Mouse (Mus musculus): ENCODE measurements around the gene Uimc1. TPM values are rescaled to one million over a fixed set of nuclear protein-coding genes. Genes with fewer than 3 reads are reported as not detected.
A peak's percentile ranks its signal among the peaks of the same experiment; 100 is the strongest.
"Not testable (repeated sequence)": the region's sequence is repeated elsewhere in the genome, so short reads cannot be mapped to it uniquely, and the experiment has no call there.

Gene Uimc1
- polyA plus RNA-seq, 1 experiment from 2014 or later = 22.0 TPM

GRCm38 (mm10) chr13:55105045-55105952, 5.2 kb upstream of the Uimc1 start, which contains the start of gene Zfp346:
Zfp346 (plus strand) TSS chr13:55105311.
- H3K9ac ChIP-seq (ENCODE audit: low read length) = peak within 1 kb of the TSS; percentile 82
- peak within 1 kb of the TSS; percentile 73 for H3K4me2 ChIP-seq (ENCODE audit: low read depth, low read length)
- H3K4me3 ChIP-seq (replicated peaks; ENCODE audit: low read length) = peak within 1 kb of the TSS; percentile 75
- H3K27me3 ChIP-seq (ENCODE audit: control insufficient read depth, insufficient read depth, low read length) = no peaks in the 10 kb centered on the region
- peaks cover 6% of the 10 kb centered on the region for H3K4me1 ChIP-seq (ENCODE audit: control insufficient read depth, insufficient read depth, low read length)
- ATAC-seq (ENCODE audit: insufficient read depth, low FRiP score) = peak; percentile 96
- H3K9me3 ChIP-seq (replicated peaks; ENCODE audit: control insufficient read depth, low read length) = no peaks in the 10 kb centered on the region
- peak within 1 kb of the TSS; percentile 75 for H3K27ac ChIP-seq (ENCODE audit: low read length)
- H3K36me3 ChIP-seq (ENCODE audit: control insufficient read depth, insufficient read depth, low read length) = no peaks in the 10 kb centered on the region
- WGBS = under 1% methylated on average over 66 of the region's 66 CpGs

DNA sequence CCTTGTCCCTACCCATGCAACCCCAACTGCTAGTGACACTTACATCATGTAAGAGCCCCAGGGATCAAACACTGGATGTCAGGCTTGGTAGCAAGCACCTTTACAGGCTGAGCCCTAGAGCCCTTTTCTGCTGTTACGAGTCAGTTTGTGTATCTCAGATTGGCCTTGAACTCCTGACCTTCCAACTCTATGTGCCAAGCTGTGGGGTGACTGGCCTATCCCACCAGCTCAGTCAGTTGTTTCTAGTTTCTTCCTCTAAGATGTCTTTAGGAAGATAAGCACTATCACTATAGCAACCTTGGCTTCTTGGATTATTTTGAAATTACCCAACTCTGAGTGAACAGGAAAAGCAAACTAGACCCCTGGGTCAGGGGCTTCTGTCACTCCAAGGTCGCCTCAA, 3.3 kb upstream of the Uimc1 start:
- Histone ChIP-seq H3K4me1 (ENCODE audit: control insufficient read depth, insufficient read depth, low read length) (peaks cover 12% of the 10 kb centered on the region), H3K27me3 (ENCODE audit: control insufficient read depth, insufficient read depth, low read length) (no peaks in the 10 kb centered on the region), H3K27ac (ENCODE audit: low read length) (no peak overlapping the region), H3K4me3 (replicated peaks; ENCODE audit: low read length) (no peak overlapping the region), H3K9me3 (replicated peaks; ENCODE audit: control insufficient read depth, low read length) (no peaks in the 10 kb centered on the region), H3K9ac (ENCODE audit: low read length) (no peak overlapping the region), H3K4me2 (ENCODE audit: low read depth, low read length) (no peak overlapping the region), H3K36me3 (ENCODE audit: control insufficient read depth, insufficient read depth, low read length) (no peaks in the 10 kb centered on the region)
- no peak for ATAC-seq (ENCODE audit: insufficient read depth, low FRiP score)
- 50% methylated on average over 2 of the region's 2 CpGs for WGBS

DNA sequence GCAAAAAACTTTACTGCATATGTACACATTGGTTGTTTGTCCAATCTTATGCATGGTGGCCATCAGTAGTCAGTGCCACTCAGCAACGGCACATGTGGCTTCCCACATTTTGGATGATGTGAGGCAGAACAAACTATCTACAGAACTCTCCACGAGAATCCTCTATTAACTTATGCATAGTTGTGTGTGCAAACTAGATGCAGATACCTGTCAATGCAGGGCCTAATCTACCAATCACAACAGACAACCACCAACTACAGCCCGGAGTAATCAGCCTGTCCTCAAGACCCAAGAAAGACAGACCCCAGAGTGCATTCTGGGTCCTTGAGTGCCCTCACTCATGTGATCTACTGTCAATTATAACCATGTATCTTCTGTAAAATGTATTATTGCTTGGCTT, 2.3 kb upstream of the Uimc1 start:
- Histone ChIP-seq H3K27me3 (ENCODE audit: control insufficient read depth, insufficient read depth, low read length) (no peaks in the 10 kb centered on the region), H3K27ac (ENCODE audit: low read length) (no peak overlapping the region), H3K4me2 (ENCODE audit: low read depth, low read length) (no peak overlapping the region), H3K4me3 (replicated peaks; ENCODE audit: low read length) (no peak overlapping the region), H3K9me3 (replicated peaks; ENCODE audit: control insufficient read depth, low read length) (no peaks in the 10 kb centered on the region), H3K36me3 (ENCODE audit: control insufficient read depth, insufficient read depth, low read length) (no peaks in the 10 kb centered on the region), H3K9ac (ENCODE audit: low read length) (no peak overlapping the region), H3K4me1 (ENCODE audit: control insufficient read depth, insufficient read depth, low read length) (peaks cover 12% of the 10 kb centered on the region)
- ATAC-seq (ENCODE audit: insufficient read depth, low FRiP score) = no peak
- 89% methylated on average over 3 of the region's 3 CpGs for whole genome bisulfite sequencing

DNA sequence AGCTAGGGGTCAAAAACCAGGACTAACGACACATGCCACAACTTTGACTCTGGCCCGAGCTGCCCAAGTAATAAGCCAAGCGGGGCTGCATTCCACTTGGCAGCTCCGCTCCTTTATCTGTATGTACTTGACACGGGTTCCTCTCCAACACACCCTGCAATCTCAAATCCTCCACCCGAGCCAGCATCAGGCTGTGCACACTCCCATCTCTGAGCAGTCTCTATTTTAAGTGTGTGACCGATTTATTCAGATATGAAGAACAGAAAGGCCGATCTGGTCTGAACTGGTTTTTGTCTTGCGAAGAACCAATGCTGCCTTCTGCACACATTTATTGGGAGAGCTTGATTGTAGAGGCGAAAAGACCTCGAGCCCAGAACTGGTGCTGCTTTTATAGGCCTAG, 1.5 kb upstream of the Uimc1 start:
- no peak overlapping the region for H3K4me2 ChIP-seq (ENCODE audit: low read depth, low read length)
- WGBS = 92% methylated on average over 11 of the region's 11 CpGs

DNA sequence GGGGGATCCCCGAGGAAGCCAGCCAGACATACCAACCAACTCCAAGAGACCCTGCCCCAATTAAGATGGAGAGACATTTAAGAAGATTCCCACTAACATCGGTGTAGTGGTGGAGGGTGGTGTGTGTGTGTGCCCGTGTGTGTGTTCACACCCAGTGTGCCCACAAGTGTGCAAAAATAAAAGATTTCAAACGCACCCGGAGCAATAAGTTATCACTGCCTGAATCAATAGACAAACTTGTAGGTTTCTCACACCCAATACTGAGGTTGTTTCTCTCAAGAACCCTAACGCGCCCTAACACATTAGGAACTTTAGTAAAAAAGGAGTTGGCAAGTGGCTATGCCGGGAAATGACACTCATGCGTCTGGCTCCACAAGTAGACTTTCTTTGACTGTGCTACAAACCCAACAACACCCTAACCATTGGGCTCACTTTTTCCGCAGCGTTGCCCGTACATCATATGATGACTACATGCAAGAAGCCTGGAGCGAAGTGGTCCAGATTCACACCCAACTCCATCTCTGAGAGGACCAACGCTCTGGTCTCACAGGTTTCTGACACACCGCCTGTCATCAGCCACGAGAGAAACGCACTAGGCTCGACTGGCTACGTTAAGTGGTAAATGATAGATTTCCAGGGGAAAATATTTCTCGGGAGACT, 904 bp downstream of the Uimc1 start:
- Histone ChIP-seq H3K27me3 (ENCODE audit: control insufficient read depth, insufficient read depth, low read length) (no peaks in the 10 kb centered on the region), H3K9ac (ENCODE audit: low read length) (peak overlapping the region; percentile 85), H3K36me3 (ENCODE audit: control insufficient read depth, insufficient read depth, low read length) (no peaks in the 10 kb centered on the region), H3K4me3 (replicated peaks; ENCODE audit: low read length) (peak overlapping the region; percentile 64), H3K4me1 (ENCODE audit: control insufficient read depth, insufficient read depth, low read length) (peaks cover 6% of the 10 kb centered on the region), H3K27ac (ENCODE audit: low read length) (peak overlapping the region; percentile 77), H3K4me2 (ENCODE audit: low read depth, low read length) (peak overlapping the region; percentile 60), H3K9me3 (replicated peaks; ENCODE audit: control insufficient read depth, low read length) (no peaks in the 10 kb centered on the region)
- no peak for ATAC-seq (ENCODE audit: insufficient read depth, low FRiP score)
- WGBS = 24% methylated on average over 20 of the region's 20 CpGs

More for the DNA sequence above, 1.5 kb upstream of the Uimc1 start:
- Histone ChIP-seq H3K27me3 (ENCODE audit: control insufficient read depth, insufficient read depth, low read length) (no peaks in the 10 kb centered on the region), H3K4me1 (ENCODE audit: control insufficient read depth, insufficient read depth, low read length) (peaks cover 12% of the 10 kb centered on the region), H3K36me3 (ENCODE audit: control insufficient read depth, insufficient read depth, low read length) (no peaks in the 10 kb centered on the region), H3K9me3 (replicated peaks; ENCODE audit: control insufficient read depth, low read length) (no peaks in the 10 kb centered on the region), H3K9ac (ENCODE audit: low read length) (no peak overlapping the region), H3K4me3 (replicated peaks; ENCODE audit: low read length) (no peak overlapping the region), H3K27ac (ENCODE audit: low read length) (no peak overlapping the region)
- no peak for ATAC-seq (ENCODE audit: insufficient read depth, low FRiP score)

- not testable (repeated sequence) for H3K9ac ChIP-seq (ENCODE audit: low read length); H3K4me3 ChIP-seq (replicated peaks; ENCODE audit: low read length)
- 94% methylated on average over 3 of the region's 3 CpGs for whole genome bisulfite sequencing
These were observed 2.3 kb downstream of the Uimc1 start for GRCm38 (mm10) chr13:55097841-55098240.

DNA sequence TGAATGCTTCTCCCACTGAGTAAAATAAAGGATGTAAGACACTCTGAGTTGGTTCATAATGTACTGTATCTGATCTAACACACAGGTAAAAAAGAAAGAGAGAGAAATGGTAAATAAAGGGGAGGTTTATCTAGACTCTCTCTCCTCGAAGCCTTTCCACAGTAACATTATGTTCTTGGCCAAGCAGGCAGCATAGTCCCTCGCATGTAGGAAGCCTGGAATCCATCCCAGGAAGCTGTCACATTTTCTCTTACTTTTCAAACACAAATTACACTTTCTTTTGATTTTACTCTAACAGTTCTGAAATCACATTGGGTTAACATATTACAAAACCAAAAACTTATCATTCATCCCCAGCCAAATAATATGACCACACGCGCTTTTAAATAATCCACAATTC, 7.5 kb downstream of the Uimc1 start:
- H3K9ac ChIP-seq (ENCODE audit: low read length) = no peak overlapping the region
- H3K27me3 ChIP-seq (ENCODE audit: control insufficient read depth, insufficient read depth, low read length) = no peaks in the 10 kb centered on the region
- no peak overlapping the region for H3K4me3 ChIP-seq (replicated peaks; ENCODE audit: low read length)
- H3K36me3 ChIP-seq (ENCODE audit: control insufficient read depth, insufficient read depth, low read length) = 0 out of 2 replicates have a peak, but pooled peaks cover 3% of the 10 kb centered on the region
- WGBS = 66% methylated on average over 4 of the region's 4 CpGs
- no peak overlapping the region for H3K4me2 ChIP-seq (ENCODE audit: low read depth, low read length)
- H3K4me1 ChIP-seq (ENCODE audit: control insufficient read depth, insufficient read depth, low read length) = no peaks in the 10 kb centered on the region
- H3K9me3 ChIP-seq (replicated peaks; ENCODE audit: control insufficient read depth, low read length) = no peaks in the 10 kb centered on the region
- H3K27ac ChIP-seq (ENCODE audit: low read length) = no peak overlapping the region
- no peak for ATAC-seq (ENCODE audit: insufficient read depth, low FRiP score)

More at GRCm38 (mm10) chr13:55097841-55098240, 2.3 kb downstream of the Uimc1 start:
- not testable (repeated sequence) for H3K36me3 ChIP-seq (ENCODE audit: control insufficient read depth, insufficient read depth, low read length); ATAC-seq (ENCODE audit: insufficient read depth, low FRiP score); H3K4me1 ChIP-seq (ENCODE audit: control insufficient read depth, insufficient read depth, low read length); H3K27ac ChIP-seq (ENCODE audit: low read length); H3K4me2 ChIP-seq (ENCODE audit: low read depth, low read length); H3K9me3 ChIP-seq (replicated peaks; ENCODE audit: control insufficient read depth, low read length); H3K27me3 ChIP-seq (ENCODE audit: control insufficient read depth, insufficient read depth, low read length)

- no peak overlapping the region for H3K9ac ChIP-seq (ENCODE audit: low read length)
- 64% methylated on average over 5 of the region's 5 CpGs for WGBS
- no peak for ATAC-seq (ENCODE audit: insufficient read depth, low FRiP score)
- no peaks in the 10 kb centered on the region for H3K9me3 ChIP-seq (replicated peaks; ENCODE audit: control insufficient read depth, low read length)
- no peak overlapping the region for H3K4me2 ChIP-seq (ENCODE audit: low read depth, low read length)
- H3K27me3 ChIP-seq (ENCODE audit: control insufficient read depth, insufficient read depth, low read length) = no peaks in the 10 kb centered on the region
- H3K4me1 ChIP-seq (ENCODE audit: control insufficient read depth, insufficient read depth, low read length) = no peaks in the 10 kb centered on the region
- no peaks in the 10 kb centered on the region for H3K36me3 ChIP-seq (ENCODE audit: control insufficient read depth, insufficient read depth, low read length)
- no peak overlapping the region for H3K4me3 ChIP-seq (replicated peaks; ENCODE audit: low read length)
- no peak overlapping the region for H3K27ac ChIP-seq (ENCODE audit: low read length)
These were observed 24.5 kb downstream of the Uimc1 start for GRCm38 (mm10) chr13:55075597-55075996.

DNA sequence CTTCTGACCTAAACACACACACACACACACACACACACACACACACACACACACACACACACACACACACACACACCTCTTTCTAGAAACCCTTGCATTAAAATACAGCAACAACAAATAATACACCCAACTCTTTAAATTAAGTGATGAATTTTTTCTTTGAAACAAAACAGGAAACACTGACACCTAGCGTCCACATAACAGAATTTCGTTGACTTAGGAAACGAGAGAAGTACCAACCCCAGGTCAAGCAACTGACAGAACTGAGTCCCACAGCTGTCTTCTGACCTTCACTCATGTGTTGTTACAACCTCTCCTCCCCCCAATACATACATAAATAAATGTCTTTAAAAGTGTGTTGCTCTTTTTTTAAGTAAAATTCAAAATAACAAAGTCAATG, 28.8 kb downstream of the Uimc1 start:
- Histone ChIP-seq H3K36me3 (ENCODE audit: control insufficient read depth, insufficient read depth, low read length) (no peaks in the 10 kb centered on the region), H3K4me1 (ENCODE audit: control insufficient read depth, insufficient read depth, low read length) (no peaks in the 10 kb centered on the region), H3K4me3 (replicated peaks; ENCODE audit: low read length) (no peak overlapping the region), H3K4me2 (ENCODE audit: low read depth, low read length) (no peak overlapping the region), H3K9me3 (replicated peaks; ENCODE audit: control insufficient read depth, low read length) (no peaks in the 10 kb centered on the region), H3K27ac (ENCODE audit: low read length) (no peak overlapping the region), H3K9ac (ENCODE audit: low read length) (no peak overlapping the region), H3K27me3 (ENCODE audit: control insufficient read depth, insufficient read depth, low read length) (no peaks in the 10 kb centered on the region)
- under 1% methylated on average over 3 of the region's 3 CpGs for WGBS
- ATAC-seq (ENCODE audit: insufficient read depth, low FRiP score) = no peak

Measured in stomach, embryonic 16.5 days (tissue).